Mouse (Mus musculus): ENCODE results near the gene Wscd2.

Gene Wscd2

GRCm38 (mm10) chr5:113627820-113628437, 137.8 kb downstream of the Wscd2 start:
- CTCF ChIA-PET: interaction anchor here in 3 of 4 experiments (0.5 to 0.9 kb wide), 5 partner anchors 19 to 255 kb away, joined by 3 to 4 read pairs (median 3); no protein-coding TSS in a partner anchor
- POLR2A ChIA-PET: interaction anchor here in 2 of 4 experiments (0.5 to 3.9 kb wide), 6 partner anchors 10 to 42 kb away, joined by 3 to 14 read pairs (median 4); no protein-coding TSS in a partner anchor

GRCm38 (mm10) chr5:113629248-113629647, 139.1 kb downstream of the Wscd2 start:
- CTCF ChIA-PET: no interaction called here

GRCm38 (mm10) chr5:113630116-113630515, 140.0 kb downstream of the Wscd2 start:
- ChIA-PET CTCF (interaction anchor here in 1 of 4 experiments (1.3 kb wide), 1 partner anchor 254 kb away, joined by 3 read pairs; no protein-coding TSS in a partner anchor), POLR2A (interaction anchor here (0.6 to 3.9 kb wide), 10 partner anchors 8 to 311 kb away, joined by 3 to 14 read pairs (median 4); no protein-coding TSS in a partner anchor)

More at GRCm38 (mm10) chr5:113629248-113629647, 139.1 kb downstream of the Wscd2 start:
- POLR2A ChIA-PET: interaction anchor here in 3 of 4 experiments (0.8 to 3.9 kb wide), 7 partner anchors 8 to 71 kb away, joined by 3 to 14 read pairs (median 3); no protein-coding TSS in a partner anchor

GRCm38 (mm10) chr5:113633037-113633714, 143.0 kb downstream of the Wscd2 start:
- ChIA-PET POLR2A (interaction anchor here in 2 of 4 experiments (0.6 to 1.5 kb wide), 3 partner anchors 12 to 121 kb away, joined by 3 to 4 read pairs (median 4); no protein-coding TSS in a partner anchor), CTCF (interaction anchor here in 1 of 4 experiments (1.4 kb wide), 1 partner anchor 52 kb away, joined by 3 read pairs; no protein-coding TSS in a partner anchor)

- POLR2A ChIA-PET: interaction anchor here in 2 of 4 experiments (1.6 to 1.9 kb wide), 2 partner anchors 10 to 49 kb away, joined by 6 to 7 read pairs; no protein-coding TSS in a partner anchor
- CTCF ChIA-PET: interaction anchor here in 1 of 4 experiments (0.6 to 1.4 kb wide), 2 partner anchors 53 to 342 kb away, joined by 3 read pairs; no protein-coding TSS in a partner anchor
These were observed 144.0 kb downstream of the Wscd2 start for GRCm38 (mm10) chr5:113634024-113634651.

- ChIA-PET CTCF (no interaction called here), POLR2A (interaction anchor here in 2 of 4 experiments (1.6 to 1.9 kb wide), 2 partner anchors 9 to 50 kb away, joined by 6 to 7 read pairs; no protein-coding TSS in a partner anchor)
These were observed 144.9 kb downstream of the Wscd2 start for GRCm38 (mm10) chr5:113634887-113635610.

- ChIA-PET POLR2A (interaction anchor here in 2 of 4 experiments (1.0 to 1.9 kb wide), 2 partner anchors 18 to 51 kb away, joined by 3 to 7 read pairs; no protein-coding TSS in a partner anchor), CTCF (interaction anchor here in 1 of 4 experiments (0.6 kb wide), 1 partner anchor 295 kb away, joined by 3 read pairs; no protein-coding TSS in a partner anchor)
These were observed 145.9 kb downstream of the Wscd2 start for GRCm38 (mm10) chr5:113635861-113636565.

GRCm38 (mm10) chr5:113637631-113638030, 147.5 kb downstream of the Wscd2 start:
- ChIA-PET CTCF (interaction anchor here in 2 of 4 experiments (0.6 to 1.1 kb wide), 2 partner anchors 155 to 196 kb away, joined by 4 to 6 read pairs; no protein-coding TSS in a partner anchor), POLR2A (interaction anchor here in 2 of 4 experiments (1.2 to 1.8 kb wide), 2 partner anchors 8 to 37 kb away, joined by 3 to 7 read pairs; no protein-coding TSS in a partner anchor)

- CTCF ChIA-PET: interaction anchor here in 2 of 4 experiments (0.6 to 1.1 kb wide), 2 partner anchors 156 to 196 kb away, joined by 4 to 6 read pairs; no protein-coding TSS in a partner anchor
- POLR2A ChIA-PET: interaction anchor here in 1 of 4 experiments (1.8 kb wide), 1 partner anchor 9 kb away, joined by 7 read pairs; no protein-coding TSS in a partner anchor
These were observed 147.9 kb downstream of the Wscd2 start for GRCm38 (mm10) chr5:113638055-113638454.

- ChIA-PET CTCF (no interaction called here), POLR2A (interaction anchor here in 1 of 4 experiments (1.6 kb wide), 1 partner anchor 10 kb away, joined by 3 read pairs; no protein-coding TSS in a partner anchor)
These were observed 149.0 kb downstream of the Wscd2 start for GRCm38 (mm10) chr5:113639126-113639525.
